Mouse (Mus musculus) olfactory bulb, adult 2 months (tissue): Measurements from ENCODE around the gene Amz1. TPM values are rescaled to one million over a fixed set of nuclear protein-coding genes. Genes with fewer than 3 reads are reported as not detected.

ENCODE experiments used
- H3K27ac ChIP-seq: fragments of 200-500 bp; 2 replicates; pipeline ENCODE4 v1.5.1; 2012; ENCODE audit warnings: low read depth, low read length; ENCODE audit not compliant: insufficient read depth
- H3K4me1 ChIP-seq: fragments of 200-500 bp; 2 replicates; pipeline ENCODE4 v1.6.1; 2012; ENCODE audit warnings: low read length; ENCODE audit not compliant: control insufficient read depth, insufficient read depth
- H3K4me3 ChIP-seq: fragments of 200-500 bp; 2 replicates; pipeline ENCODE4 v1.5.1; 2012; ENCODE audit warnings: mild to moderate bottlenecking, low read depth, low read length, moderate library complexity; ENCODE audit not compliant: insufficient read depth
- CTCF ChIP-seq: fragments of 200-500 bp; IDR thresholded peaks from 2 replicates; pipeline ENCODE4 v1.5.1; 2012; ENCODE audit warnings: low read depth, mild to moderate bottlenecking, low read length, moderate library complexity; ENCODE audit not compliant: insufficient read depth
- POLR2A ChIP-seq: fragments of 200-500 bp; IDR thresholded peaks from 2 replicates; pipeline ENCODE4 v1.6.1; 2012; ENCODE audit warnings: mild to moderate bottlenecking, low read depth, low read length, moderate library complexity; ENCODE audit not compliant: insufficient read depth
- WGBS: fragments of 180-500 bp; shearing (Covaris S2); methylation state at CpG from one replicate; pipeline ENCODE4 v1.1.7; 2018; 5-methylcytosine and 5-hydroxymethylcytosine counted together
- polyA plus RNA-seq: library from polyadenylated mRNA; stranded (reverse); fragments of >200 nt; gene quantifications from 2 replicates; pipeline ENCODE4 v1.2.4, GENCODE M21; 2012; ENCODE audit warnings: low replicate concordance; ENCODE audit not compliant: missing spikeins, insufficient read depth, insufficient read length

The Amz1 gene
- polyA plus RNA-seq, 1 experiment: not detected

- TF ChIP-seq POLR2A (no peak), CTCF (no peak)
- 82% methylated on average over 9 of the region's 9 CpGs for WGBS
- H3K27ac ChIP-seq: no peak overlapping the region
- H3K4me1 ChIP-seq: peaks cover 20% of the 10 kb centered on the region
- no peak overlapping the region for H3K4me3 ChIP-seq
These were observed 53.0 kb downstream of the Amz1 start for GRCm38 (mm10) chr5:140776968-140777367.

GRCm38 (mm10) chr5:140781122-140781521 lies 57.2 kb downstream of the Amz1 start:
- no peak overlapping the region for H3K27ac ChIP-seq
- H3K4me1 ChIP-seq: peaks cover 10% of the 10 kb centered on the region
- no peak overlapping the region for H3K4me3 ChIP-seq
- 68% methylated on average over 5 of the region's 5 CpGs for WGBS
- TF ChIP-seq POLR2A (no peak), CTCF (no peak)

GRCm38 (mm10) chr5:140781886-140782572 lies 58.1 kb downstream of the Amz1 start:
- TF ChIP-seq CTCF: no peak
- no peak for TF ChIP-seq POLR2A
- WGBS: 82% methylated on average over 8 of the region's 8 CpGs
- Histone ChIP-seq H3K27ac (no peak overlapping the region), H3K4me3 (no peak overlapping the region), H3K4me1 (peaks cover 13% of the 10 kb centered on the region)

- Histone ChIP-seq H3K27ac (no peak overlapping the region), H3K4me1 (peaks cover 14% of the 10 kb centered on the region), H3K4me3 (no peak overlapping the region)
- TF ChIP-seq CTCF: no peak
- no peak for TF ChIP-seq POLR2A
- WGBS: 92% methylated on average over 4 of the region's 4 CpGs
These were observed 59.6 kb downstream of the Amz1 start for GRCm38 (mm10) chr5:140783577-140783976.

- H3K27ac ChIP-seq: no peak overlapping the region
- TF ChIP-seq CTCF (no peak), POLR2A (no peak)
- H3K4me3 ChIP-seq: no peak overlapping the region
- peaks cover 19% of the 10 kb centered on the region for H3K4me1 ChIP-seq
- 86% methylated on average over 6 of the region's 6 CpGs for WGBS
These were observed 60.4 kb downstream of the Amz1 start for GRCm38 (mm10) chr5:140784288-140784687.

GRCm38 (mm10) chr5:140785240-140785872 lies 61.4 kb downstream of the Amz1 start:
- no peak overlapping the region for H3K4me3 ChIP-seq
- no peak overlapping the region for H3K27ac ChIP-seq
- peaks cover 21% of the 10 kb centered on the region for H3K4me1 ChIP-seq
- 66% methylated on average over 13 of the region's 13 CpGs for WGBS
- no peak for TF ChIP-seq POLR2A
- TF ChIP-seq CTCF: no peak

- Histone ChIP-seq H3K4me1 (peaks cover 28% of the 10 kb centered on the region), H3K4me3 (no peak overlapping the region), H3K27ac (no peak overlapping the region)
- TF ChIP-seq POLR2A: no peak
- no peak for TF ChIP-seq CTCF
These were observed 65.6 kb downstream of the Amz1 start for GRCm38 (mm10) chr5:140789561-140789960.

- no peak overlapping the region for H3K4me3 ChIP-seq
- H3K27ac ChIP-seq: no peak overlapping the region
- WGBS: 48% methylated on average over 2 of the region's 2 CpGs
- TF ChIP-seq POLR2A: no peak
- TF ChIP-seq CTCF: no peak
- peaks cover 28% of the 10 kb centered on the region for H3K4me1 ChIP-seq
These were observed 66.5 kb downstream of the Amz1 start for GRCm38 (mm10) chr5:140790392-140790791.
